Mouse (Mus musculus): ENCODE measurements at regions not wholly inside any gene's neighbourhood (a gene's known extent, or its start where the extent isn't known, plus 50 kb on each side); places are given as distances from the start of the nearest gene placed in this dataset.

GRCm38 (mm10) chrX:85329474-85330225 lies 80.2 kb downstream of the Fthl17a start:
- Histone ChIP-seq H3K4me2 (ENCODE audit: low read depth) (no peak overlapping the region), H3K4me1 (ENCODE audit: insufficient read depth) (no peaks in the 10 kb centered on the region), H3K4me3 (ENCODE audit: low read depth, low read length) (no peak overlapping the region), H3K9ac (no peak overlapping the region), H3K9me3 (ENCODE audit: low read length) (no peaks in the 10 kb centered on the region), H3K36me3 (ENCODE audit: insufficient read depth) (no peaks in the 10 kb centered on the region), H3K27ac (ENCODE audit: low read depth, low read length) (no peak overlapping the region), H3K27me3 (ENCODE audit: insufficient read depth, low read length) (no peaks in the 10 kb centered on the region)
- no peak for DNase-seq
- ATAC-seq: no peak
- WGBS: 78% methylated on average over 6 of the region's 6 CpGs
- TF ChIP-seq CTCF (IDR thresholded peaks at IDR 0.05; ENCODE audit: low read depth): no peak

- no peak for TF ChIP-seq CTCF (IDR thresholded peaks at IDR 0.05; ENCODE audit: low read depth)
- no peak overlapping the region for H3K4me2 ChIP-seq (ENCODE audit: low read depth)
- ATAC-seq: peak; percentile 48; the same call in 1 of the 2 replicates
- no peaks in the 10 kb centered on the region for H3K27me3 ChIP-seq (ENCODE audit: insufficient read depth, low read length)
- no peak overlapping the region for H3K27ac ChIP-seq (ENCODE audit: low read depth, low read length)
- H3K9me3 ChIP-seq (ENCODE audit: low read length): no peaks in the 10 kb centered on the region
- H3K36me3 ChIP-seq (ENCODE audit: insufficient read depth): no peaks in the 10 kb centered on the region
- no peak overlapping the region for H3K9ac ChIP-seq
- peak; percentile 1 for DNase-seq
- 45% methylated on average over 3 of the region's 3 CpGs for WGBS
- H3K4me1 ChIP-seq (ENCODE audit: insufficient read depth): no peaks in the 10 kb centered on the region
- no peak overlapping the region for H3K4me3 ChIP-seq (ENCODE audit: low read depth, low read length)
Observed at GRCm38 (mm10) chrX:85343517-85343916, 94.0 kb downstream of the Fthl17a start.

GRCm38 (mm10) chrX:85375296-85375695 lies 125.8 kb downstream of the Fthl17a start:
- DNase-seq: peak; percentile 6
- no peak overlapping the region for H3K4me3 ChIP-seq (ENCODE audit: low read depth, low read length)
- WGBS: 39% methylated on average over 3 of the region's 3 CpGs
- H3K36me3 ChIP-seq (ENCODE audit: insufficient read depth): no peaks in the 10 kb centered on the region
- H3K9ac ChIP-seq: no peak overlapping the region
- no peaks in the 10 kb centered on the region for H3K9me3 ChIP-seq (ENCODE audit: low read length)
- H3K4me1 ChIP-seq (ENCODE audit: insufficient read depth): no peaks in the 10 kb centered on the region
- H3K27me3 ChIP-seq (ENCODE audit: insufficient read depth, low read length): no peaks in the 10 kb centered on the region
- no peak overlapping the region for H3K4me2 ChIP-seq (ENCODE audit: low read depth)
- peak; percentile 72 for ATAC-seq
- H3K27ac ChIP-seq (ENCODE audit: low read depth, low read length): no peak overlapping the region
- no peak for TF ChIP-seq CTCF (IDR thresholded peaks at IDR 0.05; ENCODE audit: low read depth)

GRCm38 (mm10) chrX:85384452-85384851 lies 135.0 kb downstream of the Fthl17a start:
- no peak for ATAC-seq
- DNase-seq: no peak
- Histone ChIP-seq H3K9ac (no peak overlapping the region), H3K36me3 (ENCODE audit: insufficient read depth) (no peaks in the 10 kb centered on the region), H3K4me1 (ENCODE audit: insufficient read depth) (no peaks in the 10 kb centered on the region), H3K27me3 (ENCODE audit: insufficient read depth, low read length) (no peaks in the 10 kb centered on the region), H3K4me3 (ENCODE audit: low read depth, low read length) (no peak overlapping the region), H3K4me2 (ENCODE audit: low read depth) (no peak overlapping the region), H3K9me3 (ENCODE audit: low read length) (no peaks in the 10 kb centered on the region), H3K27ac (ENCODE audit: low read depth, low read length) (no peak overlapping the region)
- WGBS: 89% methylated on average over 2 of the region's 2 CpGs
- TF ChIP-seq CTCF (IDR thresholded peaks at IDR 0.05; ENCODE audit: low read depth): no peak

Data from forebrain, postnatal 0 days (tissue).